Mouse (Mus musculus): ENCODE results near the gene Cul7.
A peak's percentile ranks its signal among the peaks of the same experiment; 100 is the strongest.

Gene Cul7

GRCm38 (mm10) chr17:46704887-46705835 lies 55.0 kb downstream of the Cul7 start, which contains the start of gene Ppp2r5d:
TSS of gene Ppp2r5d (minus strand) at chr17:46705111.
- peak; percentile 94 for DNase-seq

GRCm38 (mm10) chr17:46706375-46707089 lies 56.4 kb downstream of the Cul7 start:
- no peak for DNase-seq

- DNase-seq, result peak; percentile 94
Measured at GRCm38 (mm10) chr17:46710959-46711597, 60.9 kb downstream of the Cul7 start, which contains the start of gene Pex6. TSS of gene Pex6 (plus strand) at chr17:46711463.

- DNase-seq, result peak; percentile 63
Measured at GRCm38 (mm10) chr17:46711612-46712271, 61.6 kb downstream of the Cul7 start.

GRCm38 (mm10) chr17:46712442-46712841 lies 62.3 kb downstream of the Cul7 start:
- DNase-seq, result no peak

GRCm38 (mm10) chr17:46713849-46714248 lies 63.7 kb downstream of the Cul7 start:
- no peak for DNase-seq
